Mouse (Mus musculus) intestine, postnatal 0 days (tissue): ENCODE measurements around the gene Gapdh. TPM values are rescaled to one million over a fixed set of nuclear protein-coding genes. Genes with fewer than 3 reads are reported as not detected.
A peak's percentile ranks its signal among the peaks of the same experiment; 100 is the strongest.

Source experiments
- ATAC-seq: fragments of 200-750 bp; cut with Nextera tagmentation; 2 replicates; pipeline ENCODE4 v1.8.0; 2017; ENCODE audit warnings: mild to moderate bottlenecking, moderate TSS enrichment, moderate library complexity
- H3K27ac ChIP-seq: fragments of 300-500 bp; sonication (generic); 2 replicates; pipeline ENCODE4 v1.5.1; 2014; ENCODE audit warnings: mild to moderate bottlenecking, low read depth, low read length, moderate library complexity
- H3K27me3 ChIP-seq: fragments of 300-500 bp; sonication (generic); replicated peaks from 2 replicates; pipeline ENCODE4 v1.6.1; 2014; ENCODE audit warnings: low read length, mixed read lengths; ENCODE audit not compliant: control insufficient read depth, insufficient read depth
- H3K36me3 ChIP-seq: fragments of 300-500 bp; sonication (generic); 2 replicates; pipeline ENCODE4 v1.6.1; 2014; ENCODE audit warnings: mild to moderate bottlenecking, moderate library complexity; ENCODE audit not compliant: control insufficient read depth, insufficient read depth
- H3K4me1 ChIP-seq: fragments of 300-500 bp; sonication (generic); replicated peaks from 2 replicates; pipeline ENCODE4 v1.6.1; 2014; ENCODE audit warnings: antibody characterized with exemption, low read length, mixed read lengths; ENCODE audit not compliant: control insufficient read depth, insufficient read depth
- H3K4me2 ChIP-seq: fragments of 300-500 bp; sonication (generic); replicated peaks from 2 replicates; pipeline ENCODE4 v1.6.1; 2014; ENCODE audit warnings: low read depth, mild to moderate bottlenecking, moderate library complexity
- H3K4me3 ChIP-seq: fragments of 300-500 bp; sonication (generic); 2 replicates; pipeline ENCODE4 v1.5.1; 2014; ENCODE audit warnings: low read depth, low read length
- H3K9ac ChIP-seq: fragments of 300-500 bp; sonication (generic); 2 replicates; pipeline ENCODE4 v1.6.1; 2014; ENCODE audit warnings: mild to moderate bottlenecking, low read depth, low read length
- H3K9me3 ChIP-seq: fragments of 300-500 bp; sonication (generic); 2 replicates; pipeline ENCODE4 v1.6.1; 2016; ENCODE audit warnings: mixed run types; ENCODE audit not compliant: control insufficient read depth
- CTCF ChIP-seq: sonication (generic); IDR thresholded peaks from 2 replicates; pipeline ENCODE4 v1.5.1; 2016; ENCODE audit warnings: low read depth, mild to moderate bottlenecking, control low read depth, antibody characterized with exemption, moderate library complexity
- WGBS: fragments of 180-500 bp; shearing (Covaris S2); extraction: QIAGEN DNeasy Blood & Tissue Kit; methylation state at CpG from one replicate; pipeline ENCODE4 v1.1.7; 2014; 5-methylcytosine and 5-hydroxymethylcytosine counted together
- polyA plus RNA-seq: library from polyadenylated mRNA; unstranded; fragments of >200 nt; fragmentation: Nextera tagmentation; extraction: Ambion mirVana; gene quantifications from 2 replicates; pipeline ENCODE4 v1.2.1, GENCODE M21; 2015

The Gapdh gene
- polyA plus RNA-seq, 1 experiment from 2014 or later = 1,629 TPM

- ATAC-seq = no peak
- no peaks in the 10 kb centered on the region for H3K9me3 ChIP-seq
- no peak overlapping the region for H3K9ac ChIP-seq
- H3K27ac ChIP-seq = no peak overlapping the region
- peaks cover 45% of the 10 kb centered on the region for H3K36me3 ChIP-seq
- H3K4me3 ChIP-seq = no peak overlapping the region
- WGBS = 74% methylated on average over 3 of the region's 3 CpGs
- TF ChIP-seq CTCF = no peak
- no peaks in the 10 kb centered on the region for H3K4me1 ChIP-seq
- H3K4me2 ChIP-seq = no peak overlapping the region
- no peaks in the 10 kb centered on the region for H3K27me3 ChIP-seq
These were observed 23.1 kb downstream of the Gapdh start for GRCm38 (mm10) chr6:125143128-125143527.

- peaks cover 52% of the 10 kb centered on the region for H3K36me3 ChIP-seq
- no peak overlapping the region for H3K27ac ChIP-seq
- ATAC-seq = no peak
- no peaks in the 10 kb centered on the region for H3K27me3 ChIP-seq
- no peak overlapping the region for H3K4me2 ChIP-seq
- 86% methylated on average over 8 of the region's 8 CpGs for WGBS
- H3K4me1 ChIP-seq = no peaks in the 10 kb centered on the region
- H3K9me3 ChIP-seq = no peaks in the 10 kb centered on the region
- H3K9ac ChIP-seq = no peak overlapping the region
- TF ChIP-seq CTCF = no peak
- H3K4me3 ChIP-seq = no peak overlapping the region
These were observed 23.8 kb downstream of the Gapdh start for GRCm38 (mm10) chr6:125142436-125142835.

- ATAC-seq = no peak
- Histone ChIP-seq H3K4me3 (no peak overlapping the region), H3K36me3 (peaks cover 75% of the 10 kb centered on the region), H3K9me3 (no peaks in the 10 kb centered on the region), H3K27me3 (no peaks in the 10 kb centered on the region), H3K4me1 (no peaks in the 10 kb centered on the region), H3K9ac (no peak overlapping the region), H3K4me2 (no peak overlapping the region), H3K27ac (no peak overlapping the region)
- no peak for TF ChIP-seq CTCF
- WGBS = 90% methylated on average over 7 of the region's 7 CpGs
These were observed 26.5 kb downstream of the Gapdh start for GRCm38 (mm10) chr6:125139747-125140146.

GRCm38 (mm10) chr6:125137002-125137671, 29.1 kb downstream of the Gapdh start:
- H3K4me3 ChIP-seq = no peak overlapping the region
- no peak overlapping the region for H3K9ac ChIP-seq
- no peak overlapping the region for H3K27ac ChIP-seq
- WGBS = 84% methylated on average over 19 of the region's 19 CpGs
- TF ChIP-seq CTCF = peak; percentile 74
- H3K36me3 ChIP-seq = peaks cover 85% of the 10 kb centered on the region
- H3K4me1 ChIP-seq = no peaks in the 10 kb centered on the region
- H3K9me3 ChIP-seq = no peaks in the 10 kb centered on the region
- H3K4me2 ChIP-seq = no peak overlapping the region
- ATAC-seq = no peak
- no peaks in the 10 kb centered on the region for H3K27me3 ChIP-seq

GRCm38 (mm10) chr6:125132470-125132869, 33.8 kb downstream of the Gapdh start:
- H3K27me3 ChIP-seq = no peaks in the 10 kb centered on the region
- no peak overlapping the region for H3K27ac ChIP-seq
- peak overlapping the region; percentile 80 for H3K9ac ChIP-seq
- TF ChIP-seq CTCF = no peak
- no peaks in the 10 kb centered on the region for H3K9me3 ChIP-seq
- peaks cover 61% of the 10 kb centered on the region for H3K36me3 ChIP-seq
- H3K4me1 ChIP-seq = no peaks in the 10 kb centered on the region
- ATAC-seq = no peak
- H3K4me2 ChIP-seq = peak overlapping the region; percentile 95
- H3K4me3 ChIP-seq = peak overlapping the region; percentile 83
- WGBS = 4% methylated on average over 11 of the region's 11 CpGs

GRCm38 (mm10) chr6:125131302-125132156, 34.7 kb downstream of the Gapdh start, which contains the start of gene Nop2:
Gene Nop2 (plus strand): TSS chr6:125131909.
- Histone ChIP-seq H3K9me3 (no peaks in the 10 kb centered on the region), H3K27ac (peak within 1 kb of the TSS; percentile 88), H3K4me1 (no peaks in the 10 kb centered on the region), H3K4me2 (peak within 1 kb of the TSS; percentile 95), H3K36me3 (peaks cover 64% of the 10 kb centered on the region), H3K27me3 (no peaks in the 10 kb centered on the region), H3K9ac (peak within 1 kb of the TSS; percentile 80), H3K4me3 (peak within 1 kb of the TSS; percentile 83)
- TF ChIP-seq CTCF = no peak
- ATAC-seq = peak; percentile 94
- WGBS = under 1% methylated on average over 64 of the region's 66 CpGs
